8 mouse cellular contexts compared by ENCODE assay signal in the genomic region with DNA sequence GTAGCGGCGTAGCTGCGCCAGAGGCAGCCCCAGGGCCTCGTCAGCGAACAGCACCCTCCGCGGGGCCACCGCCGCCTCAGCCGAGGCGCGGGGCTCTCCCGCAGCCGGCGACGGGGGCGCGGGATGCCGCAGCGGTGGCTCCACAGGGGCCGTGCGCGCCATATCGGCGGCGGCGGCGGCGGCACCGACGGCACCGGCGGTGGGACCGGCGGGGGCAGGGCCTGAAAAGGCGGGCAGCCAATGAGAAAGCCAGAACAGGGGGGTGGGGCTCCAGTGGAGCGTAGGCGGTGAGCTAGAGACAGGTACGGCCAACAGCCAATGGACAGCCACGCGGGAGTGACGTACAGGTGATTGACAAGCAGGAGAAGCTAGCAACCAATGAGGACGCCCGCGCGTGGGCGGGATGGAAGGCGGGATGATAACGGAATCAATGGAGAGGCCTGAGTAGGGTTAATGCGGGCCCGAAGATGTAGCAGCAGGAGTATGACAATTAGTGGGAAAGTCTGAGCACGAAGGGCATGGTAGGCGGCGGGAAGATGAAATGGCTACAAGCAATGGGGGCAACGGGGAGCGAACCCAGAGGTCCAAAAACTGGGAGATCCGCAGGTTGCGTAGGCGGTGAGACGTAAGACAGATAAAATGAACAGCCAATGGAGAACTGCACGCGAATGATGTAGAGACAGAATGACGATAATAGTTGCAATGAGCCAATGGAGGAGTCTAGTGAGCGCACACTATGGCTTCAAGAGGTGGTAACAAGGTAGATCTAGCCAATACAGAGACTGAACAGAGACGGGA. TPM values are rescaled to one million over a fixed set of nuclear protein-coding genes. Genes with fewer than 3 reads are reported as not detected.
DNase-seq lines count a peak whose midpoint lies in the region; ATAC-seq lines count a peak whose summit lies in the region.

TSS of gene Ppp1r3f (minus strand) at position 197 of the 798 bp plus-strand sequence.

- DNase-seq in adrenal gland, adult (ENCODE audit: inconsistent age in 2 of 2, low spot score in 1 of 2): peak; percentile 94 to 96
- DNase-seq in embryo, embryonic 10.5 days (ENCODE audit: low spot score): peak; percentile 94
- DNase-seq in gastrocnemius, postnatal 14 days: peak; percentile 92
- peak; percentile 96 to 97 for DNase-seq in left cerebral cortex, postnatal 10 days (ENCODE audit: extremely low spot score in 1 of 2, low spot score in 2 of 2)
- peak; percentile 90 for DNase-seq in right cerebral cortex, postnatal 25 days
- DNase-seq in urinary bladder, postnatal 4 days (ENCODE audit: low spot score in 2 of 2): peak; percentile 86 to 91

- peak; percentile 71 for ATAC-seq in inflammation-experienced regulatory T-cells, adult 6 months
- peak; percentile 97 for ATAC-seq in megakaryocyte-erythroid progenitor cell, adult 5-6 weeks (replicated peaks; ENCODE audit: low FRiP score, low TSS enrichment, poor library complexity, severe bottlenecking)

- intact Hi-C loops in gastrocnemius, postnatal 14 days (cut with DNase I; ENCODE audit: low total_unique reads): no loop called here
- intact Hi-C loops in left cerebral cortex, postnatal 10 days (cut with DNase I): loop anchor here (5.0 to 10.0 kb wide), 3 partner anchors 63 to 152 kb away; partner anchors contain the start of gene Syp

RNA-seq across cellular contexts. Expression of gene Ppp1r3f, which starts in this region (rescaled TPM):
- 1 to 10 TPM; 1.0 to 2.5 TPM for total RNA-seq in gastrocnemius, postnatal 14 days (2021)
- 1 to 10 TPM; 3.8 to 6.3 (median 5.2) TPM for polyA plus RNA-seq in inflammation-experienced regulatory T-cells, adult 6 months (2017; shearing (Covaris generic))
- total RNA-seq in left cerebral cortex, postnatal 10 days (2021): 10 to 100 TPM; 13.5 to 15.9 TPM
- total RNA-seq in megakaryocyte-erythroid progenitor cell, adult 5-6 weeks (2014; fragmentation: Nextera tagmentation): 3.0 TPM in 1 of 2 replicates, not detected in the other
- 0.19 and 2.5 TPM in 2 replicates for total RNA-seq in megakaryocyte-erythroid progenitor cell, adult 5-6 weeks (2017)

Comparison
In these comparisons a context has a peak if more than half of its experiments do, and no peak if none do; other contexts are left out.
1. Peak in every context shown above with its lines: DNase-seq and ATAC-seq.